Mouse (Mus musculus) yolk sac, embryonic 10.5 days (tissue): ENCODE results near the gene Rcor2.

Experiments used
- DNase-seq: peaks from one replicate; pipeline ENCODE4 v3.0.0-alpha.2; 2017; ENCODE audit warnings: low spot score

Rcor2 gene

GRCm38 (mm10) chr19:7294098-7294876 lies 27.2 kb downstream of the Rcor2 start:
- DNase-seq: no peak

GRCm38 (mm10) chr19:7295071-7295658 lies 28.0 kb downstream of the Rcor2 start:
- peak; percentile 88 for DNase-seq

- DNase-seq: peak; percentile 43
Measured at GRCm38 (mm10) chr19:7295959-7296358, 28.8 kb downstream of the Rcor2 start.

GRCm38 (mm10) chr19:7299052-7299451 lies 31.9 kb downstream of the Rcor2 start:
- DNase-seq: no peak

- no peak for DNase-seq
Measured at GRCm38 (mm10) chr19:7300078-7300477, 33.0 kb downstream of the Rcor2 start.

GRCm38 (mm10) chr19:7301647-7302492 lies 34.7 kb downstream of the Rcor2 start:
- DNase-seq: no peak

- no peak for DNase-seq
Measured at GRCm38 (mm10) chr19:7302493-7302797, 35.3 kb downstream of the Rcor2 start.

GRCm38 (mm10) chr19:7303796-7304195 lies 36.7 kb downstream of the Rcor2 start:
- no peak for DNase-seq

GRCm38 (mm10) chr19:7304801-7305200 lies 37.7 kb downstream of the Rcor2 start:
- DNase-seq: no peak

- no peak for DNase-seq
Measured at GRCm38 (mm10) chr19:7305380-7306310, 38.5 kb downstream of the Rcor2 start.

- DNase-seq: no peak
Measured at GRCm38 (mm10) chr19:7306968-7307367, 39.8 kb downstream of the Rcor2 start.

- DNase-seq: peak; percentile 56
Measured at GRCm38 (mm10) chr19:7307995-7308770, 41.1 kb downstream of the Rcor2 start.

GRCm38 (mm10) chr19:7309738-7310330 lies 42.7 kb downstream of the Rcor2 start:
- DNase-seq: no peak

GRCm38 (mm10) chr19:7310704-7311103 lies 43.6 kb downstream of the Rcor2 start:
- peak; percentile 72 for DNase-seq

GRCm38 (mm10) chr19:7311306-7311705 lies 44.2 kb downstream of the Rcor2 start:
- DNase-seq: no peak

GRCm38 (mm10) chr19:7313660-7314059 lies 46.5 kb downstream of the Rcor2 start:
- no peak for DNase-seq

- DNase-seq: no peak
Measured at GRCm38 (mm10) chr19:7314976-7315586, 48.0 kb downstream of the Rcor2 start.

- no peak for DNase-seq
Measured at GRCm38 (mm10) chr19:7315587-7315984, 48.5 kb downstream of the Rcor2 start.

GRCm38 (mm10) chr19:7316822-7317221 lies 49.7 kb downstream of the Rcor2 start:
- DNase-seq: no peak

GRCm38 (mm10) chr19:7317716-7318115 lies 50.6 kb downstream of the Rcor2 start:
- DNase-seq: no peak
